Mouse (Mus musculus) hindbrain, embryonic 10.5 days (tissue): ENCODE measurements around the gene Gemin2. TPM values are rescaled to one million over a fixed set of nuclear protein-coding genes. Genes with fewer than 3 reads are reported as not detected.
"Not testable (repeated sequence)": the region's sequence is repeated elsewhere in the genome, so short reads cannot be mapped to it uniquely, and the experiment has no call there.

Source experiments
- DNase-seq: peaks from one replicate; pipeline ENCODE4 v3.0.0-alpha.2; 2017; ENCODE audit warnings: low spot score
- H3K27ac ChIP-seq: fragments of 300-500 bp; sonication (generic); 2 replicates; pipeline ENCODE4 v1.5.1; 2016; ENCODE audit warnings: mild to moderate bottlenecking, moderate library complexity
- H3K27me3 ChIP-seq: fragments of 300-500 bp; sonication (generic); 2 replicates; pipeline ENCODE4 v1.6.1; 2016; ENCODE audit warnings: mild to moderate bottlenecking; ENCODE audit not compliant: poor library complexity, insufficient read depth, severe bottlenecking
- H3K36me3 ChIP-seq: fragments of 300-500 bp; sonication (generic); 2 replicates; pipeline ENCODE4 v1.6.1; 2016; ENCODE audit warnings: mild to moderate bottlenecking, moderate library complexity
- H3K4me1 ChIP-seq: fragments of 300-500 bp; sonication (generic); replicated peaks from 2 replicates; pipeline ENCODE4 v1.6.1; 2016; ENCODE audit warnings: mild to moderate bottlenecking
- H3K4me3 ChIP-seq: fragments of 300-500 bp; sonication (generic); 2 replicates; pipeline ENCODE4 v1.5.1; 2016; ENCODE audit warnings: mild to moderate bottlenecking, moderate library complexity
- H3K9me3 ChIP-seq: fragments of 300-500 bp; sonication (generic); 2 replicates; pipeline ENCODE4 v1.6.1; 2016; ENCODE audit warnings: mild to moderate bottlenecking, moderate library complexity
- WGBS: fragments of 180-500 bp; shearing (Covaris S2); methylation state at CpG from one replicate; pipeline ENCODE4 v1.1.7; 2016; 5-methylcytosine and 5-hydroxymethylcytosine counted together
- polyA plus RNA-seq: library from polyadenylated mRNA; unstranded; fragments of >200 nt; fragmentation: Nextera tagmentation; extraction: Ambion mirVana; gene quantifications from 2 replicates; pipeline ENCODE4 v1.2.1, GENCODE M21; 2016

Gemin2 gene
- polyA plus RNA-seq: 28.7 and 38.0 TPM in 2 replicates

DNA sequence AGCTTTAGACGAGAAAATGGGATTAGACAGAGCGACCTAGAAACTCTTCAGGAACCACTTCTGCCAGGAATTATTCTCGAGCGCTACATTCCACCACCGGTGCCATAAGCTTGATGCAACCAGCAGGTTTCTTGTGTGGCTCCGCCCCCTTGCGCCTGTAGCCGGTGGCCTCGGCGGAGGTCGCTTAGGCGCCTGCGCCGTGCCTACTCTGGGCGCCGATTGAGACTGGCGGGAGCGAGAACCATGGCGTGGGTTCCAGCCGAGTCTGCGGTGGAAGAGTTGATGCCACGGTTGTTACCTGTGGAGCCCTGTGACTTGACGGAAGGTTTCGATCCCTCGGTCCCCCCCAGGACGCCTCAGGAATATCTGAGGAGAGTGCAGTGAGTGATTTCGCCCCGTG, at the start of gene Gemin2:
Gemin2 (plus strand) TSS at position 160 of the 400 bp plus-strand sequence.
- under 1% methylated on average over 28 of the region's 28 CpGs for WGBS
- Histone ChIP-seq H3K27ac (peak within 1 kb of the TSS; percentile 92), H3K4me1 (peaks cover 20% of the 10 kb centered on the region), H3K27me3 (no peaks in the 10 kb centered on the region), H3K4me3 (peak within 1 kb of the TSS; percentile 82), H3K36me3 (peaks cover 29% of the 10 kb centered on the region), H3K9me3 (no peaks in the 10 kb centered on the region)
- peak; percentile 90 for DNase-seq

DNA sequence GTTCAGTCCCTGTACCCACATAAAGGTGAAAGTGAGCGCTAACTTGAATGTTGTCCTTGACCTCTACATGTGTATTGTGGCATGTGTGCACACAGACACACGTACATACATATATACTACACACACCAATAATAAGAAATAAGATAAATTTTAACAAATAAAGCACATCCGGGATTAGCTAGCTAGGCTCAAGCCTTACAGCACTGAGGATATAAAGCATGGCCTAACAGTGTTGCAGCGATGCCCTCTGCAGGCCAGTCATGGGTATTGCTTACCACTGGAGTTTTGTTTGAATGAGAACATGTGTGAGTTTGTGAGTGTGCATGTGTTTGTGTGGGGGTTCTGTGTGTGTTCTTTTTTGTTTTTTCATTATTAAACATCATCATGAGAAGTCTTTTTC, 48.6 kb upstream of the Gemin2 start:
- Histone ChIP-seq H3K9me3 (no peaks in the 10 kb centered on the region), H3K4me3 (no peak overlapping the region), H3K36me3 (peaks cover 53% of the 10 kb centered on the region), H3K27me3 (no peaks in the 10 kb centered on the region), H3K4me1 (no peaks in the 10 kb centered on the region), H3K27ac (no peak overlapping the region)
- WGBS: 77% methylated on average over 4 of the region's 4 CpGs
- DNase-seq: no peak

DNA sequence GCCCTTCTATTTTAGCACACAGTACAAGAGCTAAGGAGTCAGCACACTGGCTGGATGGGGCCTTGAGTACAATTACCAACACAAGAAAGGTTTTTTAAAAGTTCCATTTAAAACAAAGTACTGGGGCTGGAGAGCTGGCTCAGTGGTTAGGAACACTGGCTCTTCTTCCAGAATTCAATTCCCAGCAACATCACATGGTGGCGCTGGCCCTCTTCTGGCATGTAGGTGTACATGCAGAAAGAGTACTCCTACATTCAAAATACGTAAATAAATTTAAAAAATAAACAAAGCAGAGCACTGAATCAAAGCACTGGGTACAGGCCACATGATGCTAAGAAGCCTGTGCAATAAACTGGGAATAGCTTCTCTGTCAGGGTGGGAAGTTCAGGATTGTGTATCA, 36.2 kb upstream of the Gemin2 start:
- peaks cover 74% of the 10 kb centered on the region for H3K36me3 ChIP-seq
- H3K9me3 ChIP-seq: no peaks in the 10 kb centered on the region
- 81% methylated on average over 2 of the region's 2 CpGs for WGBS

DNA sequence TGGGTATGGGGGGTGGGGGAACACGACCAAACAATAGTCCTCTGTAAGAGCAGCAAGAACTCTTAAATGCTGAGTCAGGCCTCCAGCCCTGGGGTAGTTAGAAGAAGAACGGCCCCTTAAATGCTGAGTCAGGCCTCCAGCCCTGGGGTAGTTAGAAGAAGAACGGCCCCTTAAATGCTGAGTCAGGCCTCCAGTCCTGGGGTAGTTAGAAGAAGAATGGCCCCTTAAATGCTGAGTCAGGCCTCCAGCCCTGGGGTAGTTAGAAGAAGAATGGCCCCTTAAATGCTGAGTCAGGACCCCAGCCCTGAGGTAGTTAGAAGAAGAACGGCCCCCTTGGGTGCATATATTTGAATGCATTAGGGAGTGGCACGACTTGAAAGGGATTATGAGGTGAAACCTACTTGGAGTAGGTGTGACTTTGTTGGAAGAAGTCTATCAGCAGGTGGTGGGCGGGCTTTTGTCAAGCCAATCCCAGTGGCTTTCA, 32.0 kb upstream of the Gemin2 start:
- 77% methylated on average over 6 of the region's 6 CpGs for WGBS
- peaks cover 81% of the 10 kb centered on the region for H3K36me3 ChIP-seq
- not testable (repeated sequence) for H3K4me3 ChIP-seq, H3K27me3 ChIP-seq, H3K4me1 ChIP-seq, H3K27ac ChIP-seq, H3K9me3 ChIP-seq, DNase-seq

More for the DNA sequence above, 36.2 kb upstream of the Gemin2 start:
- Histone ChIP-seq H3K4me3 (no peak overlapping the region), H3K27ac (no peak overlapping the region), H3K27me3 (no peaks in the 10 kb centered on the region), H3K4me1 (no peaks in the 10 kb centered on the region)
- DNase-seq: no peak

DNA sequence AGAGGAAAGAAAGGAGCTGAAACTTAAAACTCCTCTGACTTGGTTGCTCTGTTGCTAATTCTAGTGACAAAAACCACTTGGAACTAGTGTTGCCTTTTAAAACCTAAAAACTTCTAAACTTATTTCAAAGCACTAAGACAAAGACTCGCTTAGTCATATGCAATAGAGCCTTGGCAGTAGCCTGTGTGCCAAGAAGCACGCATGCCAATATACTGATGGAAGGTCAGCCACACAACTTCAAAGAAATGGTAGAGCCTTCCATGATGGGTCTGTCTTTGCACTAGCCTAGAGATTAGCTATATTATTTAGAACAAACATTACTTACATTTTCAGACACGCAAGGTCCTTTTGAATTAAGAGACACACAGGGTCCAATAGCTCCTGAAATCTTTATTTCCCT, 27.4 kb upstream of the Gemin2 start:
- H3K27ac ChIP-seq: no peak overlapping the region
- H3K4me1 ChIP-seq: no peaks in the 10 kb centered on the region
- 93% methylated on average over 3 of the region's 3 CpGs for WGBS
- H3K9me3 ChIP-seq: no peaks in the 10 kb centered on the region
- H3K27me3 ChIP-seq: no peaks in the 10 kb centered on the region
- peaks cover 86% of the 10 kb centered on the region for H3K36me3 ChIP-seq
- H3K4me3 ChIP-seq: no peak overlapping the region
- no peak for DNase-seq

DNA sequence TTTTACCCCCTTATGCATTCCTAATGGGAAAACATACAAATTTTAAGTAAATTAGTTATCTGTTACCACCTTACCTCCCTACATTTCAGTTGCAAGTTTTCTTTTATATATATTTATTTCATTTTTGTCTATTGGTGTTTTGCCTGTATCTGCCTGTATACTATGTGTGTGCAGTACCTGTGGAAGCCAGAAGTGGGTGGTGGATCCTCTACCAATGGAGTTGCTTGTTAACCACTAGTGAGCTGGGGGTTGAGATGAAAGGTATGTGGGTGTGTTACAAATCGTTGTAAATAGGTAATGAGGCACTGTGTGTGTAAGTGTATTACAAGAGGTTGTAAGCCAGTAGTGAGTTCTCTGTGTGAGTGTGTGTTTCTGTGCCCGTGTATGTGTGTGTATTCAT, 2.7 kb upstream of the Gemin2 start:
- WGBS: 80% methylated on average over 2 of the region's 2 CpGs
- Histone ChIP-seq H3K27me3 (no peaks in the 10 kb centered on the region), H3K27ac (no peak overlapping the region), H3K4me1 (peaks cover 20% of the 10 kb centered on the region), H3K4me3 (peak overlapping the region; percentile 82), H3K9me3 (no peaks in the 10 kb centered on the region), H3K36me3 (peaks cover 24% of the 10 kb centered on the region)
- DNase-seq: no peak

DNA sequence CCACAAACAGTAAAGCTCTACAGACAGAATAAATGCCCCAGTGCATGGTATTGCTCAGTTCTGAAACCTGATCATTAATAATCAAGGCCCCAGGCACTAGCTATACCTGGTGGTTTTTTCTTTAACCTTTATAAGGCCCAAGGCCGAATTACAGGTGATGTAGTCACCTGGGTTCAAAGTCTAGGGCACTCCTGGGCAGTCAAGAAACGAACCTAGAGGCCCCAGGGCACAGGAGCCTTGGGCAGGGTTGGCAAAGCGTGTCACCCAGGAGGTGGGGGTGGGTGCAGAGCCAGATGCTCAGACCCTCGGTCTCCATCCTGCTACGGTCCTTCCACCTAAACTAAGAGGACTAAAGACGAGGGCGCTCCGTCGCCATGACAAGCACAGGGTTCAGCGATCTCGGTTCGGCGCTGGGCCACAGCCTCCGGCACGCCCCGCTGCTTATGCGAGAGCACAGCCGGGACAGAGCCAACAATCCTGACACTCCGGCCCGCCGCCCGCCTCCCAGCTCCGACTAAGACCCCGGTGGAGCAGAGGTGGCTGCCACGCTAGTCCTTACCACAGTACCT, 1.8 kb upstream of the Gemin2 start:
- peaks cover 24% of the 10 kb centered on the region for H3K36me3 ChIP-seq
- DNase-seq: no peak
- peak overlapping the region; percentile 92 for H3K27ac ChIP-seq
- no peaks in the 10 kb centered on the region for H3K27me3 ChIP-seq
- peaks cover 20% of the 10 kb centered on the region for H3K4me1 ChIP-seq
- H3K9me3 ChIP-seq: no peaks in the 10 kb centered on the region
- H3K4me3 ChIP-seq: peak overlapping the region; percentile 82
- under 1% methylated on average over 25 of the region's 25 CpGs for WGBS

DNA sequence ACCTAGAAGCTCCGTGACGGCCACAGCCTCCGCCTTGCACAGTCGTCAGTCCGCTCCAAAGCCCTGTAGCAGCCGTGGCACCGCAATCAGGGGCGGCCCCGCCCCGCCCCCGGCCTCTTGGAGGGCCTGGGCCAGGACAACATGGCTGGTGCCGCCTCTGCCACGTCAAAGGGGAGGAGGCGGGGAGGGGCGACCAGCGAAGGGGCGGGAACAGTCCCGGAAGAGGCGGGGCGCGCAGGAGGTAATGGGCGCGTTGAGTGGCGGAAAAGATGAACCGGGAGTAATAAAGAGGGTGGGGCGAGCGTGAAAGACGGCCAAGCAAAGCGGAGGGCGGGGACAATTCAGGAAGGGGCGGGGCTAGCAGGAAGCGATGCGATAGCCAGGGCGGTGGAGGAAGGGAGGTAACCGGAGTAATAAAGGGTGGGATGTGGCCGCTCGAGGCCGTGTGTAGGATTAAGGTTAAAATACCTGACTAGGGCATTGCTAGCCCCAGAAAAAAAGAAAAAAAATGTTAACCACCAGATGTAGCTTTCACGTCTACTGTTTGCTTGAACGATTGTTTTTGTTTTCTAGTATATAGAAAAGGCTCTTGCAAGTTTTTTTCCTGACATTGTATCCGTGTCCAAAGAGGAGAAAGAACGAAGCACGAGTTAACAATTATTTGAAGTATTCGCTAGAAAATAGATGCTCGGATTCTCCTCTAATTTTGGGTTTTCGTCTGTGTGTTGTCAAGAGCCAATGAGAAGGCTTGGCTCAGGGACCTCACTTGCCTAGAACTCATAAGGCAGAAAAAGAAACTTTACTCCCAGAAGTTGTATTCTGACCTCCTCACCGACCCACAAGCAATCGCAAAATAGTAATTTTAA, 1.1 kb upstream of the Gemin2 start, which contains the start of gene Sec23a:
Sec23a (minus strand) TSS at position 174 of the 866 bp plus-strand sequence.
- WGBS: under 1% methylated on average over 48 of the region's 48 CpGs
- Histone ChIP-seq H3K27me3 (no peaks in the 10 kb centered on the region), H3K36me3 (peaks cover 20% of the 10 kb centered on the region), H3K4me3 (peak within 1 kb of the TSS; percentile 82), H3K9me3 (no peaks in the 10 kb centered on the region), H3K4me1 (peaks cover 20% of the 10 kb centered on the region), H3K27ac (peak within 1 kb of the TSS; percentile 92)
- DNase-seq: peak; percentile 99

DNA sequence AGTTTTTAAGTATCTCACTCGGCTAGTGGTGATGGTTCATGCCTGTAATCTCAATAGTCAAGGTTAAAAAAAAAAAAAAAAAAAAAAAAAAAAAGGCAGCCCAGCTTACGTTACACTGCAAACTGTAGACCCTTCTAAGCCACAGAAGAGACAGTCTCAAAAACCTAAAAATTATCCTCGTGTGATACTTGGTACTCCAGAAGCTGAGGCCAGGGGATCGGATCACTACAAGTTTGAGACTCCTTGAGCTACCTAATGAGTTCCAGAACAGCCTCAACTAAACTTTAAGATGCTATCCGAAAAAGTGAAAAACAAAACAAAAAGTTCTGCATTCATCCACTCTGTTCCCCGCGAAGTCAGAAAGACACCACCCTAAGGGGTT, 492 bp upstream of the Gemin2 start:
- Histone ChIP-seq H3K27me3 (no peaks in the 10 kb centered on the region), H3K4me1 (peaks cover 20% of the 10 kb centered on the region), H3K27ac (peak overlapping the region; percentile 92), H3K9me3 (no peaks in the 10 kb centered on the region), H3K4me3 (peak overlapping the region; percentile 82), H3K36me3 (peaks cover 24% of the 10 kb centered on the region)
- peak; percentile 5 for DNase-seq
- WGBS: 5% methylated on average over 7 of the region's 7 CpGs

DNA sequence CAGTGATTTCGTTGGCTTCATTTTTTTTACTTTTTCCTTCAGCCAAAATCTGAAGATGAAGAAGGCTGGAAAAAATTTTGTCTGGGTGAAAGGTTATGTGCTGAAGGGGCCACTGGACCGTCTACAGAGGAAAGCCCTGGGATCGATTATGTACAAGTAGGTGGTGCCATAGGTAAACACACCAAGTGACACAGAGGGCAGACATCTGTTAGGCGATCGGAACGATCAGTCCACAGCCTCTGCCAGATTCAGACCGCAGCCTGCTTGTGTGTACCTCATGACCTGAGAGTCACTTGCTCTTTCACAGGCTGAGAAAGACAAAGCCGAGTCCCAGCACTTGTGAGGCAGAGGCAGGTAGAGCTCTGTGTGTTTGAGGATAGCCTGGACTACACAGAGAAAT, 4.8 kb downstream of the Gemin2 start:
- 86% methylated on average over 8 of the region's 8 CpGs for WGBS
- Histone ChIP-seq H3K4me1 (0 out of 2 replicates have a peak, but pooled peaks cover 5% of the 10 kb centered on the region), H3K27me3 (no peaks in the 10 kb centered on the region), H3K36me3 (peaks cover 68% of the 10 kb centered on the region), H3K9me3 (no peaks in the 10 kb centered on the region), H3K4me3 (no peak overlapping the region), H3K27ac (no peak overlapping the region)
- no peak for DNase-seq

DNA sequence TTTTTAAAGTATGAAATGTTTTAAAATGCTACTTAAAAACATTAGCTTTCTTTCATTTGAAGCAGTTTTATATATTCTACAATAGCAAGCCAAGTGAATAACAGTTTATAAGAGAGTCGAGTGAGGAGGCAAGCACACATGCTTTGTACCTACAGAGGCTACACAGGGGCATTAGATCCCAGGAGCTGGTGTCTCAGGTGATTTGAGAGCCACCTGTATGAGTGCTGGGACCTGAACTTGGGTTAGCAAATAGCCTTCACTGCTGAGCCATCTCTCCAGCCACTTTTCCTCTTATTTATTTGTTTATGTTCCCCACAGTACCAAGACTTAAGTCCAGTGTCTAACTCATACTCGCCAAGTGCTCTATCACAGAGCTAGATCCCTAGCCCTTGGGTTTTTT, 6.7 kb downstream of the Gemin2 start:
- no peak overlapping the region for H3K4me3 ChIP-seq
- no peaks in the 10 kb centered on the region for H3K27me3 ChIP-seq
- 89% methylated on average over 2 of the region's 2 CpGs for WGBS
- no peaks in the 10 kb centered on the region for H3K9me3 ChIP-seq
- no peaks in the 10 kb centered on the region for H3K4me1 ChIP-seq
- peaks cover 84% of the 10 kb centered on the region for H3K36me3 ChIP-seq
- no peak overlapping the region for H3K27ac ChIP-seq
- no peak for DNase-seq

DNA sequence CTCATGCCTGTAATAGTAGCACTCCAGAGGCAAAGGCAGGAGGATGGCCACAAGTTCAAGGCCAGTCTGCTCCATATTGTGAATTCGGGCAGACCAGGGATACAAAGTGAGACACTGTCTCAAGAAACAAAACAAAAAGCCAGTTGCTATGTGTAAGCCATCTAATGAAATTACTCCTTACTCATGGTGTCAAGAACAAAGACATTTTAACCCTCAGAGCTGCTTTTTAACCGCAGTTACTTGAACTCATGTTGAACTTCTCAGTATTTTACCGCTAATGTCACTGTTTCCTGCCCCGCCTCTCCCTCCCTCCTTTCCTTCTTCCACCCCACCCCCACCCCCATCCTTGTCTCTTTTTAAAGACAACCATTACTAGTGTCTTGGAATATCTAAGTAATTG, 8.1 kb downstream of the Gemin2 start:
- WGBS: 86% methylated on average over 4 of the region's 4 CpGs
- Histone ChIP-seq H3K9me3 (no peaks in the 10 kb centered on the region), H3K4me3 (no peak overlapping the region), H3K36me3 (peaks cover 90% of the 10 kb centered on the region), H3K27ac (no peak overlapping the region), H3K4me1 (no peaks in the 10 kb centered on the region), H3K27me3 (no peaks in the 10 kb centered on the region)
- DNase-seq: no peak

DNA sequence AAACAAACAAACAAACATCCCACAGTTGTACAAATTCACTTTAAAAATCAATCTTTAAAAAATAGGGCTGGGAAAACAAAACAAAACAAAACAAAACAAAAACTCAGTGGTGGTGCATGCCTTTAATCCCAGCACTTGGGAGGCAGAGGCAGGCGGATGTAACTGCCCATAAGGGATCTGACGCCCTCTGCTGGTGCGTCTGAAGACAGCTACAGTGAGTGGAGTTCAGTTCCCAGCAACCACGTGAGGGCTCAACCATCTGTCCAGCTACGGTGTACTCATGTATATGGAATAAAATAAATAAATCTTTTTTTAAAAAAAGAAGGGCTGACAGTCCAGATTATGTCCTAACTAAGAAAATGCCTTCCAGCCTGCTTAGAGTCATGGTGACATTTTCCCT, 18.9 kb downstream of the Gemin2 start:
- no peaks in the 10 kb centered on the region for H3K27me3 ChIP-seq
- no peak overlapping the region for H3K4me3 ChIP-seq
- WGBS: 69% methylated on average over 5 of the region's 5 CpGs
- no peak for DNase-seq
- no peaks in the 10 kb centered on the region for H3K4me1 ChIP-seq
- H3K27ac ChIP-seq: no peak overlapping the region
- no peaks in the 10 kb centered on the region for H3K9me3 ChIP-seq
- peaks cover 22% of the 10 kb centered on the region for H3K36me3 ChIP-seq
